Mouse (Mus musculus) embryonic facial prominence, embryonic 11.5 days (tissue): ENCODE data around the gene Ptges3l. TPM values are rescaled to one million over a fixed set of nuclear protein-coding genes. Genes with fewer than 3 reads are reported as not detected.
A peak's percentile ranks its signal among the peaks of the same experiment; 100 is the strongest.
"Not testable (repeated sequence)": the region's sequence is repeated elsewhere in the genome, so short reads cannot be mapped to it uniquely, and the experiment has no call there.

ENCODE experiments used
- ATAC-seq: fragments of 200-750 bp; cut with Nextera tagmentation; replicated peaks from 2 replicates; pipeline ENCODE4 v1.8.0; 2017; ENCODE audit warnings: low read depth; ENCODE audit not compliant: insufficient number of reproducible peaks, low FRiP score, low TSS enrichment
- DNase-seq: peaks from one replicate; pipeline ENCODE4 v3.0.0-alpha.2; 2015; ENCODE audit warnings: low spot score
- H3K27ac ChIP-seq: fragments of 300-500 bp; sonication (generic); replicated peaks from 2 replicates; pipeline ENCODE4 v1.5.1; 2014; ENCODE audit warnings: mild to moderate bottlenecking, low read depth, low read length, control low read depth
- H3K27me3 ChIP-seq: fragments of 300-500 bp; sonication (generic); 2 replicates; pipeline ENCODE4 v1.6.1; 2014; ENCODE audit warnings: mild to moderate bottlenecking, low read length, moderate library complexity, mixed read lengths; ENCODE audit not compliant: control insufficient read depth, insufficient read depth
- H3K36me3 ChIP-seq: fragments of 300-500 bp; sonication (generic); replicated peaks from 2 replicates; pipeline ENCODE4 v1.6.1; 2014; ENCODE audit warnings: low read depth, mild to moderate bottlenecking, low read length, moderate library complexity, mixed read lengths; ENCODE audit not compliant: control insufficient read depth, insufficient read depth
- H3K4me1 ChIP-seq: fragments of 300-500 bp; sonication (generic); 2 replicates; pipeline ENCODE4 v1.6.1; 2014; ENCODE audit warnings: low read length, mixed read lengths; ENCODE audit not compliant: control insufficient read depth, insufficient read depth
- H3K4me2 ChIP-seq: fragments of 300-500 bp; sonication (generic); 2 replicates; pipeline ENCODE4 v1.6.1; 2014; ENCODE audit warnings: low read depth, mild to moderate bottlenecking, control low read depth, low read length, moderate library complexity
- H3K4me3 ChIP-seq: fragments of 300-500 bp; sonication (generic); 2 replicates; pipeline ENCODE4 v1.5.1; 2014; ENCODE audit warnings: low read depth, low read length, control low read depth
- H3K9ac ChIP-seq: fragments of 300-500 bp; sonication (generic); replicated peaks from 2 replicates; pipeline ENCODE4 v1.6.1; 2014; ENCODE audit warnings: mild to moderate bottlenecking, control low read depth, low read length
- H3K9me3 ChIP-seq: fragments of 300-500 bp; sonication (generic); replicated peaks from 2 replicates; pipeline ENCODE4 v1.6.1; 2016; ENCODE audit warnings: mild to moderate bottlenecking, low read length, inconsistent platforms, mixed read lengths; ENCODE audit not compliant: control insufficient read depth
- WGBS: fragments of 180-500 bp; shearing (Covaris S2); extraction: QIAGEN DNeasy Blood & Tissue Kit; methylation state at CpG from one replicate; pipeline ENCODE4 v1.1.7; 2014; 5-methylcytosine and 5-hydroxymethylcytosine counted together
- polyA plus RNA-seq: library from polyadenylated mRNA; unstranded; fragments of >200 nt; fragmentation: Nextera tagmentation; extraction: Ambion mirVana; gene quantifications from 2 replicates; pipeline ENCODE4 v1.2.1, GENCODE M21; 2014

Gene Ptges3l
- polyA plus RNA-seq, 1 experiment from 2014 or later = 3.5 TPM

DNA sequence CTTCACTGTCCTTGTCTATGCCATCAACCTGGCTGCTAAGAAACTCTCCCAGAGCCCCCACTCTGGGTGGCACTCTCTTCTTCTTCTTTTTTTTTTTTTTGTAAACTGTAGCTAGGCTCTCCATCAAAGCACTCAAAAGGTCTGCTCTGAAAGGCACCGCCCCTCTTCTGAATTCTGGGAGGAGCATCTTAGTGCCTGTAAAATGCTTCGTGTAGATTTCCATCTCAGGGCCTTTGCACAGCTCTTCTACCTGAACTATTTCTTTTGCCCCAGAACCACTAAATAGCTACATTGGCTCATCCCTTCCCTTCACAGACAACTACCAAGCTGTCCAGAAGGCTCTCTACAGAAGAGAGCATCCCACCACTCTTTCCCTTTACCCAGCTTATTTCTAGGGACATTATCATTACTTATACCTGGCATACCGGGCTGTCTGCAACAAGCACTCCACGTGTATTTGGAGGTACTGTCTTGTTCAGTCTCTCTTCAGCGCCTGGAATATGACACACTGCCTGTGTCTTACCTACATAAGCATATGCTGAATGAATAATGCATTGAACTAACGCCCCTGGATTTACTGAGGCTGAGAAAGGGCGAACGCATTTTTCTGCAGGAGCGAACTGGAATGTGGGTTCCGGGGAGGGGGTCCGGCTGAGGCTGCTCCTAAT is 8.6 kb downstream of the Ptges3l start:
- ATAC-seq (no peak; the same call in 1 of the 2 replicates), DNase-seq (peak; percentile 29)
- Histone ChIP-seq H3K4me1 (peaks cover 3% of the 10 kb centered on the region; the same call in 1 of the 2 replicates), H3K4me2 (peak overlapping the region; percentile 81), H3K9me3 (no peaks in the 10 kb centered on the region), H3K27ac (peak overlapping the region; percentile 59; the same call in 1 of the 2 replicates), H3K36me3 (no peaks in the 10 kb centered on the region), H3K9ac (peak overlapping the region; percentile 90), H3K27me3 (no peaks in the 10 kb centered on the region), H3K4me3 (peak overlapping the region; percentile 87)
- 3% methylated on average over 11 of the region's 11 CpGs for WGBS

DNA sequence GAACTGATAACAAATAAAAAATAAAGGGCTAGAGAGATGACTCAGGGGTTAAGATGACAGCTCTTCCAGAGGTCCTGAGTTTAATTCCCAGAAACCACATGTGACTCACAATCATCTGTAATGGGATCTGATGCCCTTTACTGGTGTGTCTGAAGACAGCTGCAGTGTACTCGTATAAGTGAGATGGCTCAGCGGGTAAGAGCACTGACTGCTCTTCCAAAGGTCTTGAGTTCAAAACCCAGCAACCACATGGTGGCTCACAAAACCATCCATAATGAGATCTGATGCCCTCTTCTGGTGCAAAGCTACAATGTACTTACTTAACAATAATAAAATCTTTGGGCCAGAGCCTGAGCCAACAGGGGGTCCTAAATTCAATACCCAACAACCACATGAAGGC is 9.8 kb downstream of the Ptges3l start:
- Histone ChIP-seq H3K27ac (no peak overlapping the region), H3K4me1 (peaks cover 3% of the 10 kb centered on the region; the same call in 1 of the 2 replicates), H3K9me3 (no peaks in the 10 kb centered on the region), H3K4me3 (no peak overlapping the region), H3K36me3 (no peaks in the 10 kb centered on the region), H3K9ac (no peak overlapping the region), H3K27me3 (no peaks in the 10 kb centered on the region), H3K4me2 (no peak overlapping the region)
- ATAC-seq (no peak), DNase-seq (no peak)
- WGBS = 75% methylated on average over 2 of the region's 2 CpGs

DNA sequence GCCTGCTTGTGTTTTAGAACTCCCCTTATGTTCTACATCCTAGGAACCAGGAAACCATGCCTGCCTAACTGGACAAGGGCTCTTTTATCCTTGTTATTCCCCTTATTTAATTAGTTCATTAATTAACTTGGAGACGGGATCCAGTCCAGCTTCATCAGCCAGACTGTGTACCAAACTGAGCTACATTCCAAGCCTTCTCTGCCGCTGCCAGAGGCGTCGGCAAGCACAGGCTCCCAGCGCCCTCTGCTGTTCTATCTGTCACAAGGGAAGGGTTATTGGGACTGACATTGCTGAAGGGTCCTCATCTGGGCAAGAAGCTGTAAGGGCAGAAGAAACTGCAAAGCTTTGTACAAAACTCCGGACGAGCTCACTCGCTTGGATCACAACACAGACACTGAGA is 30.0 kb downstream of the Ptges3l start:
- ATAC-seq (no peak), DNase-seq (peak; percentile 86)
- Histone ChIP-seq H3K9ac (no peak overlapping the region; the same call in 1 of the 2 replicates), H3K27me3 (no peaks in the 10 kb centered on the region), H3K36me3 (no peaks in the 10 kb centered on the region), H3K9me3 (no peaks in the 10 kb centered on the region), H3K27ac (no peak overlapping the region), H3K4me1 (no peaks in the 10 kb centered on the region), H3K4me2 (no peak overlapping the region), H3K4me3 (no peak overlapping the region)
- WGBS = 6% methylated on average over 8 of the region's 8 CpGs

DNA sequence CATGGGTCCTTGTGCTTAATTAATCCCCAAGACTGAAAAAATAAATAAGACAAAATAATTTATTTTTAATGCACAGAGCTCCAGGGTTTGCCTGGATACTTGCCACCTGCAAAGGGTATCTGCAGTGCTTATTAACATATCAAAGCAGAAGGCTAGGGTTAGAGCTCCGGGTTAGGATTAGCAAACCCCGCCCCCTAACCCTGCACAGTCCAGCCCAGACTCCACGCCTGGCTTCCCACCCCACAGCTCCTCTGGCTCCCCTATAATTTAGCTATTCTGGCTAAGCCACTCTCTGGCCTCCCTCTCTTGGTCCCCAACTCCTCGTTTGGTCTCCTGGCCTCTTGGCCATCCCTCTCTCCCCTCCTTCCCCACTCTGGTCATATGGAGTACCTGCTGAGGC is 43.3 kb downstream of the Ptges3l start:
- no peaks in the 10 kb centered on the region for H3K9me3 ChIP-seq
- H3K9ac ChIP-seq = no peak overlapping the region
- H3K27me3 ChIP-seq = no peaks in the 10 kb centered on the region
- peak; percentile 13 for DNase-seq
- H3K27ac ChIP-seq = no peak overlapping the region
- no peaks in the 10 kb centered on the region for H3K4me1 ChIP-seq
- ATAC-seq = no peak
- no peak overlapping the region for H3K4me2 ChIP-seq
- H3K4me3 ChIP-seq = no peak overlapping the region
- WGBS = 17% methylated on average over 4 of the region's 4 CpGs
- no peaks in the 10 kb centered on the region for H3K36me3 ChIP-seq

GRCm38 (mm10) chr11:101378926-101379325 is 46.2 kb downstream of the Ptges3l start:
- H3K27ac ChIP-seq = no peak overlapping the region
- 76% methylated on average over 6 of the region's 6 CpGs for WGBS
- no peak overlapping the region for H3K4me3 ChIP-seq
- ATAC-seq (no peak), DNase-seq (no peak)
- no peak overlapping the region for H3K9ac ChIP-seq
- H3K4me2 ChIP-seq = no peak overlapping the region
- H3K27me3 ChIP-seq = no peaks in the 10 kb centered on the region
- no peaks in the 10 kb centered on the region for H3K9me3 ChIP-seq
- H3K4me1 ChIP-seq = no peaks in the 10 kb centered on the region
- no peaks in the 10 kb centered on the region for H3K36me3 ChIP-seq

- H3K9me3 ChIP-seq, DNase-seq, H3K9ac ChIP-seq, H3K4me1 ChIP-seq, ATAC-seq, H3K4me3 ChIP-seq, H3K36me3 ChIP-seq, H3K27ac ChIP-seq, H3K4me2 ChIP-seq, H3K27me3 ChIP-seq: not testable (repeated sequence)
- WGBS = 95% methylated on average over 8 of the region's 8 CpGs
These were observed 46.9 kb downstream of the Ptges3l start for GRCm38 (mm10) chr11:101378196-101378595.

- Histone ChIP-seq H3K9ac (no peak overlapping the region), H3K4me1 (no peaks in the 10 kb centered on the region), H3K9me3 (no peaks in the 10 kb centered on the region), H3K36me3 (no peaks in the 10 kb centered on the region), H3K27ac (no peak overlapping the region), H3K27me3 (no peaks in the 10 kb centered on the region), H3K4me2 (no peak overlapping the region), H3K4me3 (no peak overlapping the region)
- DNase-seq = no peak
- WGBS = 62% methylated on average over 7 of the region's 7 CpGs
- ATAC-seq = no peak
These were observed 50.7 kb downstream of the Ptges3l start for GRCm38 (mm10) chr11:101374421-101374938.

DNA sequence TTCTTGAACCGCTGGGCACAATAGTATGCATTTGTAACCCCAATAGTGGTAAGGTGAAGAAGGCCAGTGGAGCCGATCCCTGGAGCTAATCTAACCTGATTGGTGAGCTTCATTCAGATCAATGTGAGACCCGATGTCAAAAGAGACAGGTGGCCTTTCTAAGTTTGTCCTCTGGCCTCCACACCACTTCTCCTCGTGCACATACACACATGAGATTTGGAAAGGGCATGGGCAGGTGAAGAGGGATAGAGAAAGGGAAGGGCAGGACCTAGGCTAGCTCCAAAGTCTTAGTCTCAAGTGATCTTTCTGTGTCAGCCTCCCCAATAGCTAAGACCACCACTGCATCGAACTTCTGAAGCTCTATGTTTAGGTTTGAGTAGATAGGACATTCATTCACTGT is 55.0 kb downstream of the Ptges3l start:
- Histone ChIP-seq H3K4me2 (no peak overlapping the region), H3K27me3 (no peaks in the 10 kb centered on the region), H3K4me3 (no peak overlapping the region), H3K36me3 (no peaks in the 10 kb centered on the region), H3K9me3 (no peaks in the 10 kb centered on the region), H3K27ac (no peak overlapping the region), H3K4me1 (no peaks in the 10 kb centered on the region), H3K9ac (no peak overlapping the region)
- DNase-seq (no peak), ATAC-seq (no peak)
- 82% methylated on average over 5 of the region's 5 CpGs for WGBS
